Mouse (Mus musculus) heart, adult 8-10 months (tissue): Measurements from ENCODE around the gene Calhm6. TPM values are rescaled to one million over a fixed set of nuclear protein-coding genes. Genes with fewer than 3 reads are reported as not detected.

Experiments
- DNase-seq: peaks from one replicate; pipeline ENCODE4 v3.0.0; 2022; ENCODE audit warnings: low spot score
- total RNA-seq, 4 experiments: library from RNA; stranded (reverse); gene quantifications; 2 replicates each; pipeline ENCODE4 v1.2.4; 2022

Gene Calhm6
- total RNA-seq, 4 experiments from 2014 or later: 0.24 to 0.26 TPM; not detected in 2

- no peak for DNase-seq
Observed at GRCm38 (mm10) chr10:34110863-34111465, 16.8 kb downstream of the Calhm6 start.

GRCm38 (mm10) chr10:34096418-34096883 is 31.3 kb downstream of the Calhm6 start, which contains the start of gene Calhm5:
Gene Calhm5 (minus strand): TSS chr10:34096519.
- DNase-seq: peak; percentile 70

- no peak for DNase-seq
Observed at GRCm38 (mm10) chr10:34095964-34096363, 31.8 kb downstream of the Calhm6 start.

- DNase-seq: no peak
Observed at GRCm38 (mm10) chr10:34095147-34095546, 32.6 kb downstream of the Calhm6 start.

GRCm38 (mm10) chr10:34091888-34092287 is 35.9 kb downstream of the Calhm6 start:
- no peak for DNase-seq

GRCm38 (mm10) chr10:34090481-34090880 is 37.3 kb downstream of the Calhm6 start:
- no peak for DNase-seq

- DNase-seq: no peak
Observed at GRCm38 (mm10) chr10:34089517-34089916, 38.3 kb downstream of the Calhm6 start.

GRCm38 (mm10) chr10:34088515-34088914 is 39.3 kb downstream of the Calhm6 start:
- DNase-seq: no peak

GRCm38 (mm10) chr10:34086514-34086913 is 41.3 kb downstream of the Calhm6 start:
- no peak for DNase-seq

Other genes with a start within 250 kb of the Calhm6 start
- gene Rsph4a, start 222.9 kb downstream of the Calhm6 start, total RNA-seq: not detected
- 1 to 10 TPM; 5.1 to 7.4 (median 6.4) TPM for gene Zup1, start 176.7 kb downstream of the Calhm6 start, total RNA-seq
- 100 to 1,000 TPM; 111 to 118 (median 114) TPM for gene Rwdd1, start 108.4 kb downstream of the Calhm6 start, total RNA-seq
- not detected for gene Trappc3l, start 90.4 kb downstream of the Calhm6 start, total RNA-seq
- not detected for gene Calhm4, start 83.7 kb downstream of the Calhm6 start, total RNA-seq
- 1 to 10 TPM in 1 of 4 experiments, under 1 TPM in 3; 0.63 to 1.1 (median 0.81) TPM for gene Calhm5, start 31.5 kb downstream of the Calhm6 start, total RNA-seq
- 1 to 10 TPM; 3.8 to 5.7 (median 4.9) TPM for gene Dse, start 79.7 kb upstream of the Calhm6 start, total RNA-seq
- gene Tspyl1, start 154.2 kb upstream of the Calhm6 start, total RNA-seq: 10 to 100 TPM; 65.2 to 73.0 (median 68.1) TPM
- 10 to 100 TPM; 13.9 to 20.4 (median 14.5) TPM for gene Tspyl4, start 169.5 kb upstream of the Calhm6 start, total RNA-seq